Mouse (Mus musculus): Measurements from ENCODE around the gene Parn. TPM values are rescaled to one million over a fixed set of nuclear protein-coding genes. Genes with fewer than 3 reads are reported as not detected.

Gene Parn
- total and polyA plus RNA-seq, 2 experiments: 8.8 to 14.4 TPM

- WGBS: 72% methylated on average over 12 of the region's 12 CpGs
- no peak for TF ChIP-seq POLR2A (IDR thresholded peaks at IDR 0.05; ENCODE audit: extremely low read depth, insufficient read depth, low read length)
- no peak for TF ChIP-seq CTCF (IDR thresholded peaks at IDR 0.05; ENCODE audit: low read depth, low read length)
- Histone ChIP-seq H3K36me3 (ENCODE audit: control insufficient read depth, insufficient read depth, low read length) (peaks cover 2% of the 10 kb centered on the region; the same call in 1 of the 2 replicates), H3K79me2 (ENCODE audit: control insufficient read depth, insufficient read depth, low read length) (no peaks in the 10 kb centered on the region), H3K9ac (ENCODE audit: low read depth, low read length) (no peak overlapping the region), H3K27me3 (ENCODE audit: control insufficient read depth, insufficient read depth, low read length) (no peaks in the 10 kb centered on the region), H3K4me1 (ENCODE audit: control insufficient read depth, insufficient read depth, low read length) (no peaks in the 10 kb centered on the region), H3K4me3 (ENCODE audit: insufficient read depth, low read depth, low read length) (no peak overlapping the region), H3K27ac (replicated peaks; ENCODE audit: insufficient read depth, low read depth, low read length) (no peak overlapping the region)
- no peak for DNase-seq (ENCODE audit: extremely low read depth, low read depth, low spot score)
Observed at GRCm38 (mm10) chr16:13535856-13536255, 132.1 kb downstream of the Parn start.

GRCm38 (mm10) chr16:13532840-13533239 lies 135.1 kb downstream of the Parn start:
- Histone ChIP-seq H3K27me3 (ENCODE audit: control insufficient read depth, insufficient read depth, low read length) (no peaks in the 10 kb centered on the region), H3K4me3 (ENCODE audit: insufficient read depth, low read depth, low read length) (no peak overlapping the region), H3K79me2 (ENCODE audit: control insufficient read depth, insufficient read depth, low read length) (no peaks in the 10 kb centered on the region), H3K4me1 (ENCODE audit: control insufficient read depth, insufficient read depth, low read length) (no peaks in the 10 kb centered on the region), H3K9ac (ENCODE audit: low read depth, low read length) (no peak overlapping the region), H3K36me3 (ENCODE audit: control insufficient read depth, insufficient read depth, low read length) (no peaks in the 10 kb centered on the region), H3K27ac (replicated peaks; ENCODE audit: insufficient read depth, low read depth, low read length) (no peak overlapping the region)
- DNase-seq (ENCODE audit: extremely low read depth, low read depth, low spot score): peak; percentile 19
- TF ChIP-seq POLR2A (IDR thresholded peaks at IDR 0.05; ENCODE audit: extremely low read depth, insufficient read depth, low read length) (no peak), CTCF (IDR thresholded peaks at IDR 0.05; ENCODE audit: low read depth, low read length) (0 out of 2 replicates have a peak, but pooled peaks have one; percentile 9)

- no peak overlapping the region for H3K4me3 ChIP-seq (ENCODE audit: insufficient read depth, low read depth, low read length)
- H3K27me3 ChIP-seq (ENCODE audit: control insufficient read depth, insufficient read depth, low read length): no peaks in the 10 kb centered on the region
- TF ChIP-seq POLR2A (IDR thresholded peaks at IDR 0.05; ENCODE audit: extremely low read depth, insufficient read depth, low read length) (no peak), CTCF (IDR thresholded peaks at IDR 0.05; ENCODE audit: low read depth, low read length) (peak; percentile 41; the same call in 1 of the 2 replicates)
- H3K4me1 ChIP-seq (ENCODE audit: control insufficient read depth, insufficient read depth, low read length): no peaks in the 10 kb centered on the region
- no peak overlapping the region for H3K27ac ChIP-seq (replicated peaks; ENCODE audit: insufficient read depth, low read depth, low read length)
- DNase-seq (ENCODE audit: extremely low read depth, low read depth, low spot score): no peak
- no peaks in the 10 kb centered on the region for H3K36me3 ChIP-seq (ENCODE audit: control insufficient read depth, insufficient read depth, low read length)
- no peaks in the 10 kb centered on the region for H3K79me2 ChIP-seq (ENCODE audit: control insufficient read depth, insufficient read depth, low read length)
- 95% methylated on average over 5 of the region's 5 CpGs for WGBS
- H3K9ac ChIP-seq (ENCODE audit: low read depth, low read length): no peak overlapping the region
Observed at GRCm38 (mm10) chr16:13531279-13531678, 136.7 kb downstream of the Parn start.

GRCm38 (mm10) chr16:13521359-13521758 lies 146.6 kb downstream of the Parn start:
- Histone ChIP-seq H3K4me1 (ENCODE audit: control insufficient read depth, insufficient read depth, low read length) (no peaks in the 10 kb centered on the region), H3K36me3 (ENCODE audit: control insufficient read depth, insufficient read depth, low read length) (no peaks in the 10 kb centered on the region), H3K9ac (ENCODE audit: low read depth, low read length) (no peak overlapping the region), H3K4me3 (ENCODE audit: insufficient read depth, low read depth, low read length) (no peak overlapping the region), H3K27me3 (ENCODE audit: control insufficient read depth, insufficient read depth, low read length) (no peaks in the 10 kb centered on the region), H3K27ac (replicated peaks; ENCODE audit: insufficient read depth, low read depth, low read length) (no peak overlapping the region), H3K79me2 (ENCODE audit: control insufficient read depth, insufficient read depth, low read length) (no peaks in the 10 kb centered on the region)
- WGBS: 65% methylated on average over 6 of the region's 6 CpGs
- TF ChIP-seq CTCF (IDR thresholded peaks at IDR 0.05; ENCODE audit: low read depth, low read length) (no peak), POLR2A (IDR thresholded peaks at IDR 0.05; ENCODE audit: extremely low read depth, insufficient read depth, low read length) (no peak)
- DNase-seq (ENCODE audit: extremely low read depth, low read depth, low spot score): no peak

GRCm38 (mm10) chr16:13520301-13520700 lies 147.7 kb downstream of the Parn start:
- Histone ChIP-seq H3K36me3 (ENCODE audit: control insufficient read depth, insufficient read depth, low read length) (no peaks in the 10 kb centered on the region), H3K4me3 (ENCODE audit: insufficient read depth, low read depth, low read length) (no peak overlapping the region), H3K4me1 (ENCODE audit: control insufficient read depth, insufficient read depth, low read length) (no peaks in the 10 kb centered on the region), H3K79me2 (ENCODE audit: control insufficient read depth, insufficient read depth, low read length) (no peaks in the 10 kb centered on the region), H3K27me3 (ENCODE audit: control insufficient read depth, insufficient read depth, low read length) (no peaks in the 10 kb centered on the region), H3K27ac (replicated peaks; ENCODE audit: insufficient read depth, low read depth, low read length) (no peak overlapping the region), H3K9ac (ENCODE audit: low read depth, low read length) (no peak overlapping the region)
- TF ChIP-seq CTCF (IDR thresholded peaks at IDR 0.05; ENCODE audit: low read depth, low read length): no peak
- no peak for TF ChIP-seq POLR2A (IDR thresholded peaks at IDR 0.05; ENCODE audit: extremely low read depth, insufficient read depth, low read length)
- 86% methylated on average over 6 of the region's 6 CpGs for whole genome bisulfite sequencing
- DNase-seq (ENCODE audit: extremely low read depth, low read depth, low spot score): no peak

- no peaks in the 10 kb centered on the region for H3K27me3 ChIP-seq (ENCODE audit: control insufficient read depth, insufficient read depth, low read length)
- no peak overlapping the region for H3K4me3 ChIP-seq (ENCODE audit: insufficient read depth, low read depth, low read length)
- 83% methylated on average over 3 of the region's 3 CpGs for WGBS
- H3K4me1 ChIP-seq (ENCODE audit: control insufficient read depth, insufficient read depth, low read length): no peaks in the 10 kb centered on the region
- H3K9ac ChIP-seq (ENCODE audit: low read depth, low read length): no peak overlapping the region
- DNase-seq (ENCODE audit: extremely low read depth, low read depth, low spot score): no peak
- TF ChIP-seq POLR2A (IDR thresholded peaks at IDR 0.05; ENCODE audit: extremely low read depth, insufficient read depth, low read length): no peak
- TF ChIP-seq CTCF (IDR thresholded peaks at IDR 0.05; ENCODE audit: low read depth, low read length): no peak
- no peaks in the 10 kb centered on the region for H3K79me2 ChIP-seq (ENCODE audit: control insufficient read depth, insufficient read depth, low read length)
- H3K36me3 ChIP-seq (ENCODE audit: control insufficient read depth, insufficient read depth, low read length): no peaks in the 10 kb centered on the region
- no peak overlapping the region for H3K27ac ChIP-seq (replicated peaks; ENCODE audit: insufficient read depth, low read depth, low read length)
Observed at GRCm38 (mm10) chr16:13516214-13516613, 151.8 kb downstream of the Parn start.
